Mouse (Mus musculus) intestine, embryonic 15.5 days (tissue): ENCODE data around the gene Arid1b. TPM values are rescaled to one million over a fixed set of nuclear protein-coding genes. Genes with fewer than 3 reads are reported as not detected.
A peak's percentile ranks its signal among the peaks of the same experiment; 100 is the strongest.

Experiments
- ATAC-seq: fragments of 200-750 bp; cut with Nextera tagmentation; 2 replicates; pipeline ENCODE4 v1.8.0; 2017; ENCODE audit warnings: moderate TSS enrichment, moderate library complexity
- H3K27ac ChIP-seq: fragments of 300-500 bp; sonication (generic); 2 replicates; pipeline ENCODE4 v1.5.1; 2015; ENCODE audit warnings: mild to moderate bottlenecking, inconsistent platforms
- H3K27me3 ChIP-seq: fragments of 300-500 bp; sonication (generic); replicated peaks from 2 replicates; pipeline ENCODE4 v1.6.1; 2015; ENCODE audit warnings: inconsistent platforms
- H3K36me3 ChIP-seq: fragments of 300-500 bp; sonication (generic); 2 replicates; pipeline ENCODE4 v1.6.1; 2015; ENCODE audit warnings: inconsistent platforms
- H3K4me1 ChIP-seq: fragments of 300-500 bp; sonication (generic); replicated peaks from 2 replicates; pipeline ENCODE4 v1.6.1; 2015; ENCODE audit warnings: inconsistent platforms
- H3K4me2 ChIP-seq: fragments of 300-500 bp; sonication (generic); replicated peaks from 2 replicates; pipeline ENCODE4 v1.6.1; 2015; ENCODE audit warnings: mild to moderate bottlenecking, inconsistent platforms
- H3K4me3 ChIP-seq: fragments of 300-500 bp; sonication (generic); replicated peaks from 2 replicates; pipeline ENCODE4 v1.5.1; 2015; ENCODE audit warnings: inconsistent platforms
- H3K9ac ChIP-seq: fragments of 300-500 bp; sonication (generic); 2 replicates; pipeline ENCODE4 v1.6.1; 2015; ENCODE audit warnings: inconsistent platforms
- H3K9me3 ChIP-seq: fragments of 300-500 bp; sonication (generic); 2 replicates; pipeline ENCODE4 v1.6.1; 2016; ENCODE audit warnings: inconsistent platforms
- WGBS: fragments of 180-500 bp; shearing (Covaris S2); methylation state at CpG from one replicate; pipeline ENCODE4 v1.1.7; 2015; 5-methylcytosine and 5-hydroxymethylcytosine counted together
- polyA plus RNA-seq: library from polyadenylated mRNA; unstranded; fragments of >200 nt; fragmentation: Nextera tagmentation; extraction: Ambion mirVana; gene quantifications from 2 replicates; pipeline ENCODE4 v1.2.1, GENCODE M21; 2015

Arid1b gene
- polyA plus RNA-seq, 1 experiment from 2014 or later: 9.1 TPM

DNA sequence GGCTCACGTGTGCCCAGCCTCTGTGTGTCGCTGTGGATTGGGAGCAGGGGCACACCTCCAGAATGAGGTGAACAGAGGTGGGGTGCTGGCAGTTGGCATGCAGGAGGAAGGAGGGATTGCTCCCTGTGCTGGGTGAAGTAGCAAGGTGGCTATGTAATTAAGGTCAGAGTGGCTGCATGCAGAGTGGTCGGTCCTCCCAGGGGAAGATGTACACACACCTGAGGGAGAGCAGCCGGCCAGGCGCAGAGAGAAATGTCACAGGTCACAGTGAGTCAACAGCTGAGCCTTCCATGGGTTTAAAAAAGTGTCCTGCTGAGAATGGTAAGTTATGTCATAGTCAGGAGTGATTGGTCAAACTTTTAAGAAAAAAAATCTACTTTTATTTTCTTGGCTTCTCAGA is 14.6 kb downstream of the Arid1b start:
- Histone ChIP-seq H3K27me3 (no peaks in the 10 kb centered on the region), H3K9me3 (no peaks in the 10 kb centered on the region), H3K27ac (no peak overlapping the region), H3K4me3 (no peak overlapping the region), H3K4me1 (peaks cover 73% of the 10 kb centered on the region), H3K4me2 (no peak overlapping the region), H3K9ac (no peak overlapping the region), H3K36me3 (no peaks in the 10 kb centered on the region)
- no peak for ATAC-seq
- WGBS: 58% methylated on average over 5 of the region's 5 CpGs

GRCm38 (mm10) chr17:5009526-5010260 is 15.6 kb downstream of the Arid1b start:
- no peak overlapping the region for H3K9ac ChIP-seq
- no peak overlapping the region for H3K4me3 ChIP-seq
- 62% methylated on average over 12 of the region's 12 CpGs for WGBS
- H3K4me2 ChIP-seq: no peak overlapping the region
- H3K36me3 ChIP-seq: no peaks in the 10 kb centered on the region
- H3K4me1 ChIP-seq: peaks cover 69% of the 10 kb centered on the region
- 0 out of 2 replicates have a peak overlapping the region, but pooled peaks have one; percentile 5 for H3K27ac ChIP-seq
- ATAC-seq: no peak
- no peaks in the 10 kb centered on the region for H3K9me3 ChIP-seq
- no peaks in the 10 kb centered on the region for H3K27me3 ChIP-seq

DNA sequence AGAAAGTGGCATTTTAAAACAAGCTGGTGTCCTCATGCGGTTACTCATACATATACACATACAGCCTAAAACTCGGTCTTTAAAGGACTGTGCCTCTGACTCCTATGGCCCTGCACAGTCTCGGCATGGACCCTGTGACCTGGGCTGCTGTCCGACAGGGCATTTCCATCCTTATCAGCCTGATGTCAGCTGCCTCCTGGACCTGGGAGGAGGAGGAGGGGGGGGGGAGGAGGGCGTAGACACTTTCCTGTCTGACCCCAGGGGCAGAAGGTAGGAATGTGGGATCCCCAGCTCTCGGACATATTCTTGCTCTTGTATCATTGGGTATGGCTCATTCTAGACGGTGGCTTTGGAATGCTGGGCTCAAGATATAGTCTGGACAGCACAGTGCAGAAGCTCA is 16.6 kb downstream of the Arid1b start:
- Histone ChIP-seq H3K9me3 (no peaks in the 10 kb centered on the region), H3K27ac (no peak overlapping the region), H3K9ac (no peak overlapping the region), H3K4me2 (no peak overlapping the region), H3K36me3 (no peaks in the 10 kb centered on the region), H3K27me3 (no peaks in the 10 kb centered on the region), H3K4me3 (no peak overlapping the region), H3K4me1 (peaks cover 59% of the 10 kb centered on the region)
- WGBS: 44% methylated on average over 7 of the region's 7 CpGs
- ATAC-seq: no peak

- Histone ChIP-seq H3K4me2 (no peak overlapping the region), H3K36me3 (no peaks in the 10 kb centered on the region), H3K27ac (no peak overlapping the region), H3K9me3 (no peaks in the 10 kb centered on the region), H3K9ac (no peak overlapping the region), H3K4me3 (no peak overlapping the region), H3K4me1 (peaks cover 52% of the 10 kb centered on the region), H3K27me3 (no peaks in the 10 kb centered on the region)
- WGBS: 40% methylated on average over 3 of the region's 3 CpGs
- no peak for ATAC-seq
These were observed 18.0 kb downstream of the Arid1b start for GRCm38 (mm10) chr17:5012091-5012490.

DNA sequence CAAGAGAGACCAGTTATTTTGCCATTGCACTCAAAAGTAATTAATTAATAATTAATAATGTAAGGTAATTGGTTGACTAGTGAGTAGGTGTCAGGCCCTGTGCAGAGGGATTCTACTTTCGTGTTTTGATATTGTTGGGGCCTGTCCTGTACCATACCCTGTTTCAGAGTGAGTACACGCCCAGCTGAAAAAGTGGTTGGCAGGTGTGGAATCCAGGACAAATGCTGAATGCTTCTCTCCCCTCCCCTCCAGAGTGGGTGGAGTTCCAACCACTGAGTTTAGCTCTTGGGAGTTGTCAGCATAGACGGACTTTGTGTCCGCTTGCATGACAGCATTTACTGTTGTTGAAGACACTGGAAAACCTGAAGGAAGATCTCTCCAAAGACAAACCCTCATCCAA is 18.4 kb downstream of the Arid1b start:
- Histone ChIP-seq H3K4me3 (no peak overlapping the region), H3K9ac (no peak overlapping the region), H3K27me3 (no peaks in the 10 kb centered on the region), H3K27ac (peak overlapping the region; percentile 7; the same call in 1 of the 2 replicates), H3K4me1 (peaks cover 48% of the 10 kb centered on the region), H3K4me2 (0 out of 2 replicates have a peak overlapping the region, but pooled peaks have one; percentile 22), H3K36me3 (no peaks in the 10 kb centered on the region), H3K9me3 (no peaks in the 10 kb centered on the region)
- 46% methylated on average over 4 of the region's 4 CpGs for WGBS
- ATAC-seq: peak; percentile 59

DNA sequence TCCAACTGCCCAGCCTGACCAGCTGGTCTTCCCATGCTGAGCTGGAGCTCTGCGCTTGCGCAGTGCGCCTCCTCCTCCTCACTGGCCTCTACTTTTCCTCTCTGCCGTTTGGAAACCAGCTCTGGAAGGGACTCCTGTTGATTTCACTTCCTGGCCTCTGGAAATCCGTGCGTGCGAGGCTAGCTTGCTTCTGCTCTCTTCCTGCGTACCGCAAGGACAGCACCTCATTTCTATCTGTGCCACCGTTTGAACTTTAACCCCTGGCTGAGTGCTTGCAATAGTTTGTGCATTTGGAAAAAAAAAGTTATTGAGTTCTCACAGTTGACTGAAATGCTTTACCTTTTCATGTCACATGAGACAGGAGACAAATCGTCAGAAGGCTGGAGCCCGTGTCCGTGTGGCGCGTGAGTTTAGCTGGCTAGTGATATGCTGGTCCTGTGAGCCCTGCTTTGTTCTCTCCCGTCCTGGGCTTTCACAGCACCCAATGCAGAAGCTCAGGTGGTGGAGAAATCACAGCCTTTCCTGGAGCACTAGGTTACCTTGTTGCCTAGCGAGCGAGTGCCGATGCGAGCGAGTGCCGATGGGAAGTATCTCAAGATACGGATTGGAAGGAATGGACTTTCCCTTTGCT is 20.3 kb downstream of the Arid1b start:
- no peak overlapping the region for H3K4me3 ChIP-seq
- H3K27ac ChIP-seq: peak overlapping the region; percentile 32; the same call in 1 of the 2 replicates
- peaks cover 34% of the 10 kb centered on the region for H3K4me1 ChIP-seq
- WGBS: 71% methylated on average over 23 of the region's 23 CpGs
- H3K36me3 ChIP-seq: no peaks in the 10 kb centered on the region
- no peaks in the 10 kb centered on the region for H3K9me3 ChIP-seq
- peak; percentile 48; the same call in 1 of the 2 replicates for ATAC-seq
- 0 out of 2 replicates have a peak overlapping the region, but pooled peaks have one; percentile 26 for H3K9ac ChIP-seq
- peak overlapping the region; percentile 35; the same call in 1 of the 2 replicates for H3K4me2 ChIP-seq
- no peaks in the 10 kb centered on the region for H3K27me3 ChIP-seq

- H3K4me2 ChIP-seq: no peak overlapping the region
- H3K4me3 ChIP-seq: no peak overlapping the region
- H3K4me1 ChIP-seq: peaks cover 29% of the 10 kb centered on the region
- H3K27ac ChIP-seq: no peak overlapping the region
- ATAC-seq: no peak
- no peaks in the 10 kb centered on the region for H3K27me3 ChIP-seq
- H3K36me3 ChIP-seq: no peaks in the 10 kb centered on the region
- no peaks in the 10 kb centered on the region for H3K9me3 ChIP-seq
- H3K9ac ChIP-seq: no peak overlapping the region
- WGBS: 53% methylated on average over 4 of the region's 4 CpGs
These were observed 22.3 kb downstream of the Arid1b start for GRCm38 (mm10) chr17:5016404-5016803.

GRCm38 (mm10) chr17:5017065-5017464 is 22.9 kb downstream of the Arid1b start:
- H3K27me3 ChIP-seq: no peaks in the 10 kb centered on the region
- no peaks in the 10 kb centered on the region for H3K9me3 ChIP-seq
- no peak overlapping the region for H3K27ac ChIP-seq
- no peak overlapping the region for H3K4me2 ChIP-seq
- H3K4me1 ChIP-seq: peaks cover 31% of the 10 kb centered on the region
- WGBS: 81% methylated on average over 10 of the region's 10 CpGs
- H3K36me3 ChIP-seq: no peaks in the 10 kb centered on the region
- H3K9ac ChIP-seq: no peak overlapping the region
- H3K4me3 ChIP-seq: no peak overlapping the region
- no peak for ATAC-seq

- no peaks in the 10 kb centered on the region for H3K27me3 ChIP-seq
- H3K9me3 ChIP-seq: no peaks in the 10 kb centered on the region
- no peak overlapping the region for H3K4me3 ChIP-seq
- peak; percentile 54 for ATAC-seq
- H3K27ac ChIP-seq: no peak overlapping the region
- peak overlapping the region; percentile 29; the same call in 1 of the 2 replicates for H3K4me2 ChIP-seq
- no peaks in the 10 kb centered on the region for H3K36me3 ChIP-seq
- H3K4me1 ChIP-seq: peaks cover 22% of the 10 kb centered on the region
- 22% methylated on average over 11 of the region's 11 CpGs for WGBS
- H3K9ac ChIP-seq: 0 out of 2 replicates have a peak overlapping the region, but pooled peaks have one; percentile 10
These were observed 27.3 kb downstream of the Arid1b start for GRCm38 (mm10) chr17:5021303-5022003.

DNA sequence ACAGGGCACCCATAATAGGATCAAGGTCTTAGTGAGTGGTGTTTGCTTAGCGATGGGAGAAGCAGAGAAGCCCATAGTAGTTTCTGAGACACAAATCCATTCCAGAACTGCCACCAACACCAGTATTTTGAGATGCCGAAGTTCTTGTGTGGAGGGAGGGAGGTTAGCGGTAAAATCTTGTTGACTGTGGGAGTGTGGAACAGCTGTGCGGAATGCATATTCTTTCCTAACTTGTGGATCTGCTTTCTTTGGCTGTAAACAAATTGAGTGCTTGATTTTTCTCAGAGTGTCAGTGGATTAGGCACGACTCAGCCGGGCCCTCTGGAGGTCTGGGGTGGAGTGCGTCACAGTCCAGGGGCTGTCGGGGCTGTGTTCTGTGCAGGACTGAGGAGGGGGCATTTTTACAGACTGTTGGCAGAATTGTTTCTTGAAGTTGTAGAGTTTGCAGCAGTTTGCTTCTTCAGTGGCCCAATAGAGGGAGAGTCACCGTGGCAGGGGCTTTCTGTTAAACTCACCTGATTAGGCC is 27.9 kb downstream of the Arid1b start:
- no peak overlapping the region for H3K27ac ChIP-seq
- peak overlapping the region; percentile 29; the same call in 1 of the 2 replicates for H3K4me2 ChIP-seq
- H3K9me3 ChIP-seq: no peaks in the 10 kb centered on the region
- peaks cover 22% of the 10 kb centered on the region for H3K4me1 ChIP-seq
- 0 out of 2 replicates have a peak overlapping the region, but pooled peaks have one; percentile 10 for H3K9ac ChIP-seq
- no peaks in the 10 kb centered on the region for H3K36me3 ChIP-seq
- 45% methylated on average over 9 of the region's 9 CpGs for WGBS
- no peak for ATAC-seq
- H3K27me3 ChIP-seq: no peaks in the 10 kb centered on the region
- H3K4me3 ChIP-seq: no peak overlapping the region

GRCm38 (mm10) chr17:5023745-5024144 is 29.6 kb downstream of the Arid1b start:
- Histone ChIP-seq H3K9ac (no peak overlapping the region), H3K4me1 (peaks cover 27% of the 10 kb centered on the region), H3K27me3 (no peaks in the 10 kb centered on the region), H3K4me2 (no peak overlapping the region), H3K4me3 (no peak overlapping the region), H3K9me3 (no peaks in the 10 kb centered on the region), H3K27ac (no peak overlapping the region), H3K36me3 (no peaks in the 10 kb centered on the region)
- ATAC-seq: no peak
- 57% methylated on average over 10 of the region's 10 CpGs for WGBS

GRCm38 (mm10) chr17:5025400-5025799 is 31.3 kb downstream of the Arid1b start:
- peaks cover 31% of the 10 kb centered on the region for H3K4me1 ChIP-seq
- no peaks in the 10 kb centered on the region for H3K9me3 ChIP-seq
- H3K9ac ChIP-seq: no peak overlapping the region

More at GRCm38 (mm10) chr17:5025400-5025799, 31.3 kb downstream of the Arid1b start:
- no peak overlapping the region for H3K4me3 ChIP-seq
- WGBS: 92% methylated on average over 1 of the region's 1 CpGs
- no peak for ATAC-seq
- H3K36me3 ChIP-seq: no peaks in the 10 kb centered on the region
- H3K27ac ChIP-seq: no peak overlapping the region
- H3K27me3 ChIP-seq: no peaks in the 10 kb centered on the region
- no peak overlapping the region for H3K4me2 ChIP-seq
